Mouse (Mus musculus): ENCODE measurements at regions not wholly inside any gene's neighbourhood (a gene's known extent, or its start where the extent isn't known, plus 50 kb on each side); places are given as distances from the start of the nearest gene placed in this dataset.

DNA sequence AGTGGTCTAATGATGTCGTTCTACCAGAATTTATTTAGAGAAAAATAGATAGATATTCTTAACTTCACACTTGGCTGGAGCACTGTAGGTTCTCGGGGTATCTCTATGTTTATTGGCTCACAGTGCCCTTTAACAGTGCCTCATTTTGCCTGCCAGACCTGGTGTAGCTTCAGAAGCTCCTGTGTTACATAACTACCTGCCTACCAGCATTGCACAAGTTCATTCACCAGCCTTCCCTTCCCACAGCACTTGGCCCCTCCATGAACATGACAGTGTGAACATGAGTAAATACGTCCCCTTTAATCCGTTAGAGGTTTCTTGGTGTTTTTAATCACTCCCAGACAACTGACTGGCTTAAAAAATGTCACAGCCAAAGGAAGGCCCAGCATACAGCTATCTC lies 102.2 kb upstream of the Itga4 start:
- ATAC-seq (ENCODE audit: insufficient number of reproducible peaks, low FRiP score, low TSS enrichment, low read depth) = no peak
- no peaks in the 10 kb centered on the region for H3K36me3 ChIP-seq
- H3K9me3 ChIP-seq (replicated peaks) = no peaks in the 10 kb centered on the region
- H3K27me3 ChIP-seq = no peaks in the 10 kb centered on the region
- no peak overlapping the region for H3K4me3 ChIP-seq (replicated peaks)
- H3K9ac ChIP-seq = no peak overlapping the region
- no peak overlapping the region for H3K27ac ChIP-seq (replicated peaks)
- no peak overlapping the region for H3K4me2 ChIP-seq (replicated peaks)
- WGBS = 68% methylated on average over 4 of the region's 4 CpGs
- no peaks in the 10 kb centered on the region for H3K4me1 ChIP-seq

DNA sequence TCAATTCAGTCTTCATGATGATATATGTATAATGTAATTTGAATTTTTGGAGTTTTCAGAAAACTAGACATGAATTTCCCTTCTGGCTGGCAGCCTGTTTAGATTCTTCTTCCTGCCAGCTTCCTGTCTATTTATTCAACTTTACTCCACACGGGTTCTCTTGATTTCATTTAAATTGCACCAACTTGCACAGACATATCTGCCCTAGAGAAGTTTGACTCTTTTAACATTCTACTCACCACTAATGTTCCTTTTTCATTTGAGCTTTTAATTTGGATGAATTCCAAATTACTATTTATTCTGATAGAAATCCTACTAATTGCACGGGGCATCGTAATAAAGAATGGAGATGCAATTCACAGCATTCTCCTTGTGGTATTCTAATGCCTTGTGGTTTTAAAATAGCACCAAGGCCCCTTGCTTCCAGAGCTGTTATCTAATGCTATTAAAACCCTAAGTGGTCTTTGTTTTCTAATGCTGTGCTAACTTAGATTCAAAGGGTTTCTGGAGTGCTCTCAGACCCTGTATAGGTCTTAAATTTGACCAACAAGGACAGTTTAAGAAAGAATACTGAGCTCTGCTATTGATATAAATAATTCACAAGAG lies 96.7 kb upstream of the Itga4 start:
- Histone ChIP-seq H3K4me2 (replicated peaks) (no peak overlapping the region), H3K27ac (replicated peaks) (no peak overlapping the region), H3K4me3 (replicated peaks) (no peak overlapping the region), H3K9me3 (replicated peaks) (no peaks in the 10 kb centered on the region), H3K4me1 (no peaks in the 10 kb centered on the region), H3K27me3 (no peaks in the 10 kb centered on the region), H3K36me3 (no peaks in the 10 kb centered on the region), H3K9ac (no peak overlapping the region)
- 48% methylated on average over 3 of the region's 3 CpGs for WGBS
- no peak for ATAC-seq (ENCODE audit: insufficient number of reproducible peaks, low FRiP score, low TSS enrichment, low read depth)

DNA sequence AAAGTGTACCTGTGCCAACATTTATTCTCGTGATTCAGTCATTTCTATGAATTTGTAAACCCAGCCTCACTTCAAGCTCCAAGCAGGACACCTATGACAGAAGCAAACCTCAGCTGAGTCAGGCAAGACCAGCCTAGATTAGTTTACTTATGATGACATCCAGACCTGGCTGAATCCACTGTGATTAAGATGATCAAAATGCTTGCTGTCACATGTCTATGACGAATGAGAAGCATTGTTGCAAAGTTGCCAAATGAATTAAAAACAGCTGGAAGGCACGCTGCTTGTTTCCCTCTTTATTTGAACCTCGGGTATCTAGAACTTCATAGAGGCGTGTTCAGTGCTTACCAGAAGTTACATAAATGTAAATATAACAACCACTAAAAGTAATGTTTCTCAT lies 95.9 kb upstream of the Itga4 start:
- no peak overlapping the region for H3K4me2 ChIP-seq (replicated peaks)
- 31% methylated on average over 5 of the region's 5 CpGs for WGBS
- no peaks in the 10 kb centered on the region for H3K9me3 ChIP-seq (replicated peaks)
- H3K9ac ChIP-seq = no peak overlapping the region
- H3K4me1 ChIP-seq = no peaks in the 10 kb centered on the region
- H3K27me3 ChIP-seq = no peaks in the 10 kb centered on the region
- ATAC-seq (ENCODE audit: insufficient number of reproducible peaks, low FRiP score, low TSS enrichment, low read depth) = no peak
- no peak overlapping the region for H3K27ac ChIP-seq (replicated peaks)
- no peak overlapping the region for H3K4me3 ChIP-seq (replicated peaks)
- H3K36me3 ChIP-seq = no peaks in the 10 kb centered on the region

DNA sequence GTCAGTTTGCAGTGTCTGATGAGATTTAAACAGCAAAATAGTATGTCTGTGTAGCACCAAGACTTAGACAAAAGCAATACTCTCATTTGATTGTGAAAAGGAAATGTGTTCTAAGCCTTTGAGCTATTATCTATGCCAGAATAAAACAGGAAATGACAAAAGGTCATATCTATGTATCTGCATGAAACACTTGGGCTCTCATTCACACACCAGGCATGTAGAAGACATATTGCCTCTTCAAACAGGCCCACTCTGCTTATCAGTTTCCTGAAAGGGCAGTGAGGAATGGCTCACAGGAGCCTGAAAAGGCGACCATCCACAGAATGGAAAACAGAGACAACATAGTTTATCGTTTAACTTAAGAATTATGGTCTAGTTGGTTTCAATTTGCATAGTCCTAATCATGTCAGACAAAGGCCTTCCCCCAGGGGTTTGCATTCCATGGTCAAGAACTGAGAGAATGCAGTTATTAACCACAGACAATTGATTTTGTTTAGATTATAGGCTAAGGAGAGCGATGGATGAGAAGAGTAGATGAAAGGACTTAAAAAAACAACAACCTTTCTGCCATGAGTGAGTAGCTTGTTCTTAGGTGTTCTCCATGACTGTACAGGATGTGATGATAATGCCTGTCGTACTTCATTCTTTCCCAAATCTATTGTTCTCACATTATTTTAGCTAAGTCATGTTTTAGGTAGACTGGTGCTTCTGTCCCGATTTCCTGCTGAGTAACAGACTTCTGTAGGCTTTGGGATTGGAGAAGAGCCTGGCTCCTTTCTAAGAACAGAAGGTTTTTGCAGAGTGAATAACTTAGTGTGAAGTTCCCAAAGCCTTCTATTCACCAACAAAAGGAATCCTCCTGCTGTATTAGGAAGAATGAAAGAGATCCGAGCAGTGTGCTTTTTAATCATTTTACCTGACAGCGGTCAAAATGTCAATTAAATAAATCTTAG lies 82.0 kb upstream of the Itga4 start:
- Histone ChIP-seq H3K36me3 (no peaks in the 10 kb centered on the region), H3K4me3 (replicated peaks) (no peak overlapping the region), H3K9me3 (replicated peaks) (no peaks in the 10 kb centered on the region), H3K9ac (no peak overlapping the region), H3K27me3 (no peaks in the 10 kb centered on the region), H3K27ac (replicated peaks) (no peak overlapping the region), H3K4me2 (replicated peaks) (no peak overlapping the region), H3K4me1 (no peaks in the 10 kb centered on the region)
- no peak for ATAC-seq (ENCODE audit: insufficient number of reproducible peaks, low FRiP score, low TSS enrichment, low read depth)
- WGBS = 69% methylated on average over 7 of the region's 7 CpGs

DNA sequence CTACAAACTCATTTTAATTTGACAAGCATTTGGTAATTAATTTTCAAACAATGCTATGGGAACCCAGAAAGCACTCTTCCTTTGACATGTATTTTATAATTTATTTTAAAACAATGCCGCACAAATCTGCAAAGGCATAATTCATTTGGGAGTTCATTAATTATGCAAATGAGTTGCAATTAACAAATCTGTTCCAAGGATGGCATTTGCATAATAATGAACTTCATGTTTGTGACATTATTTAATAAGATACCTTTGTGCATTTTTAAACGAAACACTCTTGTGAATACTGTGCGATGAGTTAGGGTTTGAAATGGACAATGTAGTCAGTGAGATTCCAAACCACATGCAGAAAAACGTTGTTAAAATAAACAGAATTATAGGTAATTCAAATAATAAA lies 80.9 kb upstream of the Itga4 start:
- Histone ChIP-seq H3K4me1 (no peaks in the 10 kb centered on the region), H3K4me2 (replicated peaks) (no peak overlapping the region), H3K9me3 (replicated peaks) (no peaks in the 10 kb centered on the region), H3K36me3 (no peaks in the 10 kb centered on the region), H3K27ac (replicated peaks) (no peak overlapping the region), H3K4me3 (replicated peaks) (no peak overlapping the region), H3K27me3 (no peaks in the 10 kb centered on the region), H3K9ac (no peak overlapping the region)
- WGBS = 87% methylated on average over 4 of the region's 4 CpGs
- no peak for ATAC-seq (ENCODE audit: insufficient number of reproducible peaks, low FRiP score, low TSS enrichment, low read depth)

DNA sequence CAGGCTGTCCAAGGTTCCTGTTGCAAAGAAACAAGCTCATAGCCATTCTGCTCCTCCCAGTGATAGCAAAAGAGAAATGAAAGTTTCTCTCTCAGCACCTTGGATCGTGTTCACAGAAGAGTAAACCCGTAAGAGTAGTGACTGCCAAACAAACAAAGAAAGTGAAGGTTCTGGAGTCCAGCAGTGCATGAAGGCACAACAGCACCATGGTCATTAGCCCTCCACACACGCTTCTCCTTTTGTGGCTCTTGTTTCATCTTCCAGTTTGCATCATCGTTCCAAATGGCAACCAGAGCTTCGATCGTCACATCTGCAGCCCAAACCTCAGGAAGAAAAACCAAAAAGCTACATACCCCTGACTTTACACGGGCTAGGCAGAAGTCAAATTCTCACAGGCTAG lies 74.4 kb upstream of the Itga4 start:
- Histone ChIP-seq H3K36me3 (no peaks in the 10 kb centered on the region), H3K4me2 (replicated peaks) (peak overlapping the region; percentile 10; the same call in 1 of the 2 replicates), H3K4me1 (0 out of 2 replicates have a peak, but pooled peaks cover 8% of the 10 kb centered on the region), H3K27ac (replicated peaks) (no peak overlapping the region), H3K9ac (no peak overlapping the region), H3K9me3 (replicated peaks) (no peaks in the 10 kb centered on the region), H3K4me3 (replicated peaks) (no peak overlapping the region), H3K27me3 (no peaks in the 10 kb centered on the region)
- WGBS = 28% methylated on average over 7 of the region's 7 CpGs
- no peak for ATAC-seq (ENCODE audit: insufficient number of reproducible peaks, low FRiP score, low TSS enrichment, low read depth)

DNA sequence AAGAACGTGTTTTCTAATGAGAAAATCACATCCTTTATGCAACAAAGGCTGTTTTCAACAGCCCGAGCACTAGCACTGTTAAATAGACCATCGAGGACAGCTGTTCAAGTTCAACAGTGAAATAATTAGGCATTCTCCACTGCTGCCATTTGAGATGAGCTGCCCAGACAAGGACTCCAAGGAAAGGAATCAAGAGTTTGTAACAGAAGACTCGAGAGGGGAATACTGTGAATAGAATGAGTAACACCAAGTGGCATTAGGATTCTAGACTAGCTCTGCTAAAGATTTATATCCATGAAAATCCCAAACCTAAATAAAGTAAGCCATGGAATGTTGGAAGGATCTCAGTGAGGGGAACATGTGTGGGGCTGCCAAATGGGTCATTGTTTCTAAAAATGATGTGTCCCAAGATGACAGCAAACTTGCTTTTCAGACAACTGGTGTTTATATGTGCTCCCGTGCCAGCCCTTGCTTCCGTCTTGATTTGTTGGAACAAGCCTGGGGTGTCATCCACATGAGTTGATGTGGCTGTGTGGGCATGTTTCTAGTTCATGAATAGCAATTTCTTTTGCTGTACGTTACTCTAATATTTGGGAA lies 72.1 kb upstream of the Itga4 start:
- H3K27ac ChIP-seq (replicated peaks) = peak overlapping the region; percentile 18; the same call in 1 of the 2 replicates
- H3K9me3 ChIP-seq (replicated peaks) = no peaks in the 10 kb centered on the region
- peaks cover 16% of the 10 kb centered on the region for H3K4me1 ChIP-seq
- ATAC-seq (ENCODE audit: insufficient number of reproducible peaks, low FRiP score, low TSS enrichment, low read depth) = peak; percentile 60
- 37% methylated on average over 7 of the region's 7 CpGs for WGBS
- H3K4me2 ChIP-seq (replicated peaks) = no peak overlapping the region
- no peaks in the 10 kb centered on the region for H3K36me3 ChIP-seq
- H3K27me3 ChIP-seq = no peaks in the 10 kb centered on the region
- H3K9ac ChIP-seq = no peak overlapping the region
- H3K4me3 ChIP-seq (replicated peaks) = no peak overlapping the region

DNA sequence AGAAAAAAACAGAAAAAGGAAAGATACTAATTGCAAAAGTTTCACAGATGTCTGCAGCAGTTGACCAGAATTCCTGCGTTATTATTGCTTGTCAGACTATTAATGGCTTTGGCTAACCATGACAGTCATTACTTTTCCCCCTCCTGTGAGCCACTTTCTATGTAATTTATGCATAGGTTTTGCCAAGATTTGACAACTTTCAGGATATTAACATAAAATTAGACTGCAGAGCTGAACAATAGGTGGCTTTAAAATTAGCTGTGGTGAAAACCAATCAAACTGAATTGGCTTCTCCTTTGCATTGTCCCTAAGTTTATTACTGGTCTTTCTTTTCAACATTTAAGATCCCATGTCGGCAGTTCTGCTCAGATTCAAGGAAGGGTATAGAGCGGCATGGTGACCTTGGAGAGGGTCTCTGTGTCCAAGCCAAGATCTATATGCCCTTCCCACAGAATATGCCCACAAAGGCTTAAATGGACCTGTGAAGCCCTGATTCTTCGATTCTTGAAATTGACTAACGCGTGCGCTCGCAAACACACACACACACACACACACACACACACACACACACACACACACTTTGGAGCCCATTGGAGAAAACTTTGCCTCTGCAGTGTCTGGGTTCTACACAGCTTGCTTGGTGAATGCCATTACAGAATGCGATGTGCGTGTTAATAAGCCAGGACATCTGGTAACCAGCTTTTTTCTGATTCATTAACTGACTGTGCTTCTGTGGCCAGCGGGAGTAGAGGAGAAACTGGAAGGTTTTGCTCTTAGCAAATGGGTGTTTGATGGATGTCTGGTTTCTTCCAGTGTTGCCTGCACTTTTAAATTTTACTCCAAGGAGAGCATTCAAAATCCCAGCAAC lies 69.8 kb upstream of the Itga4 start:
- H3K4me3 ChIP-seq (replicated peaks) = no peak overlapping the region
- no peak overlapping the region; the same call in 1 of the 2 replicates for H3K27ac ChIP-seq (replicated peaks)
- no peak for ATAC-seq (ENCODE audit: insufficient number of reproducible peaks, low FRiP score, low TSS enrichment, low read depth)
- H3K4me2 ChIP-seq (replicated peaks) = no peak overlapping the region
- peaks cover 16% of the 10 kb centered on the region for H3K4me1 ChIP-seq
- H3K27me3 ChIP-seq = no peaks in the 10 kb centered on the region
- no peak overlapping the region for H3K9ac ChIP-seq
- no peaks in the 10 kb centered on the region for H3K36me3 ChIP-seq
- no peaks in the 10 kb centered on the region for H3K9me3 ChIP-seq (replicated peaks)
- WGBS = 61% methylated on average over 11 of the region's 11 CpGs

DNA sequence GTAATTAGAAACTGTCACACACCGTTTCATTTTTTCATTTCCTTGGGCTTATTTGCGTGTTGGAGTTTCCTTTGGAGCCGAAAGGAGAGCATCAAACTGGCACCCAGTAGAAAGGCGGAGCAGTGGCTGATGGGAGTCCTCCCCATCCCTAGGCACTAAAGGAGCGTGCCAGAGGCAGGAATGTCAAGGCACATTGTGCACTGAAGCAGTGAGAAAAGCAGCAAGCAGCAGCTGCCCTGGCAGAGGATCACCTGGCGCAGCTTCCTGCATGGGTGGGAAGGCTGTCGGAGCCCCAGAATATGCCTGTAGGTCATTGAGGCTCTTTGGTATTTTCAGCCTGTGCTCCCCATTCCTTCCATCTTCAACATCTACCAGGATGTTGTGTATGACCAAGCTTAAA lies 68.3 kb upstream of the Itga4 start:
- peaks cover 16% of the 10 kb centered on the region for H3K4me1 ChIP-seq
- H3K36me3 ChIP-seq = no peaks in the 10 kb centered on the region
- no peak overlapping the region for H3K4me2 ChIP-seq (replicated peaks)
- H3K9ac ChIP-seq = no peak overlapping the region
- no peak for ATAC-seq (ENCODE audit: insufficient number of reproducible peaks, low FRiP score, low TSS enrichment, low read depth)
- H3K27me3 ChIP-seq = no peaks in the 10 kb centered on the region
- no peak overlapping the region for H3K27ac ChIP-seq (replicated peaks)
- no peak overlapping the region for H3K4me3 ChIP-seq (replicated peaks)
- WGBS = 65% methylated on average over 7 of the region's 7 CpGs
- H3K9me3 ChIP-seq (replicated peaks) = no peaks in the 10 kb centered on the region

DNA sequence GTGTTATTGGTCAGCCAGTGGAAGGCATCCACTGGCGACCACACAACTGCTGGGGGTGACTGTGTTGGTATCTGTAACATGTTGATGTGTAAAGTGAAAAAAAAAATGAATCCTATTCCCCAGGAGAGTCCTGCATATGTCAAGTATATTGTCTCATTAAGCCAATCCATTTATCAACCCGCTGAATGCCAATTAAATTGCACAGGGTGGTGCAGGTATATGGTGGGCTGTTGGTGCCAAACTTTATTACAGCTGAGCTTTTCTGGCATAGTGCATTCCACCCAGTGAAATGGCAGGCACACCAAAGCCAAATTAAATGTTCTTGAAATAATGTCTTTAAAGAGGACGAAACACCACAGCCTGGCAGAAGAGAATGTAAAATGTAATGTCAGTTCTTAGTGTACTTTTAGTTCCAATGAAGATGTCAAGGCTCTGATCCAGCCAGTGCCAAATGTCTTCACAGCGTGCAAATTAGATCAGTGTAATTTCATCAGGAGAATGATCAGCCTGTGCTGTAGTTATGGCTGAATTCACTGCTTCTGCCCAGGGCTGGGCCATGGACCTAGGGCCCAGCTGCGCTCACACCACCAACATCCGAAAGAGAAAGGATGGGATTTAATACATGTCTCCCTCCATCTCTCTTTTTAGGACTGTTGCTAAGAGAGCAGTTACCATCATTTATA lies 66.6 kb upstream of the Itga4 start:
- no peak overlapping the region for H3K9ac ChIP-seq
- no peak overlapping the region for H3K4me2 ChIP-seq (replicated peaks)
- no peaks in the 10 kb centered on the region for H3K36me3 ChIP-seq
- peaks cover 11% of the 10 kb centered on the region for H3K4me1 ChIP-seq
- H3K4me3 ChIP-seq (replicated peaks) = no peak overlapping the region
- 82% methylated on average over 6 of the region's 6 CpGs for WGBS
- H3K9me3 ChIP-seq (replicated peaks) = no peaks in the 10 kb centered on the region
- H3K27me3 ChIP-seq = no peaks in the 10 kb centered on the region
- no peak overlapping the region for H3K27ac ChIP-seq (replicated peaks)
- ATAC-seq (ENCODE audit: insufficient number of reproducible peaks, low FRiP score, low TSS enrichment, low read depth) = no peak
